25 mouse cellular contexts compared by ENCODE assay signal in the genomic region with DNA sequence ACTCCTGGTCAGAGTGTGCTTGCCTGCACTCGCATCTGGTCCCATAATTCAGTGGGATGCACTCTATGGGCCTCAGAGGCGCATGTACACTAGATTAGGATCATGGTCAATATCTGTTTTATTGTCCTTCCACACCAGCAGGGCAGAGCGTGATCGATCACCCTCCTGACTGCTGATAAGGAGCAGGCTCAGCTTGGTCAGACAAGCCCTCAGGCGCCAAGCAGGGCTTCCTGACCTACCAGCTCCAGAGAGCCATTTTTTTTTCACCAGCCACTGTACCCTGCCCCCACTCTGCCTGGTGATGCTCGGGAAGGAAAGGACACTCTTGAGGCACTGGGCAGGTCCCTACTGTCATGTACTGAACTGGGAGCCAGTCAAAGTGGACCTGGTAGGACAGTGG.
DNase-seq lines count a peak whose midpoint lies in the region; ATAC-seq lines count a peak whose summit lies in the region.
"Had no signal": no experiment of that assay in that cellular context is flagged by ENCODE, and none has a peak within 500 bp of the region (broad histone marks: within the 10 kb centered on the region; RNA-seq: fewer than 3 reads in every experiment).

No protein-coding gene starts in this region.

- no peak overlapping the region for H3K27ac ChIP-seq in midbrain, embryonic 11.5 days (ENCODE audit: low read depth, low read length)
- no peak overlapping the region for H3K27ac ChIP-seq in midbrain, embryonic 10.5 days (replicated peaks)
- no peak overlapping the region for H3K27ac ChIP-seq in intestine, embryonic 16.5 days (ENCODE audit: low read length)
- H3K27ac ChIP-seq: forebrain, embryonic 12.5 days; heart, embryonic 10.5 days; heart, embryonic 15.5 days; hindbrain, embryonic 15.5 days; layer of hippocampus, adult 2 months; limb, embryonic 13.5 days; lung, embryonic 15.5 days; midbrain, embryonic 12.5 days had no signal

- intact Hi-C loops in heart, postnatal 36 days (cut with DNase I) = no loop called here

- H3K36me3 ChIP-seq in midbrain, embryonic 11.5 days (ENCODE audit: control insufficient read depth, insufficient read depth, low read length) = no peaks in the 10 kb centered on the region
- no peaks in the 10 kb centered on the region for H3K36me3 ChIP-seq in midbrain, embryonic 10.5 days
- no peaks in the 10 kb centered on the region for H3K36me3 ChIP-seq in intestine, embryonic 16.5 days (ENCODE audit: control insufficient read depth, insufficient read depth, low read length)
- H3K36me3 ChIP-seq: forebrain, embryonic 12.5 days; heart, embryonic 10.5 days; heart, embryonic 15.5 days; hindbrain, embryonic 15.5 days; limb, embryonic 13.5 days; lung, embryonic 15.5 days; midbrain, embryonic 12.5 days had no signal

- H3K4me2 ChIP-seq in midbrain, embryonic 11.5 days = no peak overlapping the region
- no peak overlapping the region for H3K4me2 ChIP-seq in intestine, embryonic 16.5 days (ENCODE audit: low read depth, low read length)
- H3K4me2 ChIP-seq: forebrain, embryonic 12.5 days; heart, embryonic 15.5 days; hindbrain, embryonic 15.5 days; limb, embryonic 13.5 days; liver, embryonic 11.5 days; lung, embryonic 15.5 days; midbrain, embryonic 12.5 days had no signal

- H3K9me3 ChIP-seq in midbrain, embryonic 11.5 days (ENCODE audit: control insufficient read depth, low read length) = no peaks in the 10 kb centered on the region
- no peaks in the 10 kb centered on the region for H3K9me3 ChIP-seq in midbrain, embryonic 10.5 days (replicated peaks)
- H3K9me3 ChIP-seq in intestine, embryonic 16.5 days (ENCODE audit: control insufficient read depth, low read length) = no peaks in the 10 kb centered on the region
- H3K9me3 ChIP-seq: forebrain, embryonic 12.5 days; heart, embryonic 10.5 days; heart, embryonic 15.5 days; hindbrain, embryonic 15.5 days; limb, embryonic 13.5 days; lung, embryonic 15.5 days; midbrain, embryonic 12.5 days had no signal

- WGBS in midbrain, embryonic 11.5 days = 82% methylated on average over 6 of the region's 6 CpGs
- 91% methylated on average over 6 of the region's 6 CpGs for WGBS in midbrain, embryonic 10.5 days
- 40% methylated on average over 6 of the region's 6 CpGs for WGBS in intestine, embryonic 16.5 days

- no peak overlapping the region for H3K4me3 ChIP-seq in midbrain, embryonic 11.5 days (ENCODE audit: low read depth, low read length)
- no peak overlapping the region for H3K4me3 ChIP-seq in midbrain, embryonic 10.5 days
- no peak overlapping the region for H3K4me3 ChIP-seq in intestine, embryonic 16.5 days (ENCODE audit: low read length)
- H3K4me3 ChIP-seq: erythroblast, embryonic 14.5 days; forebrain, embryonic 12.5 days; heart, embryonic 10.5 days; heart, embryonic 15.5 days; hindbrain, embryonic 15.5 days; layer of hippocampus, adult 2 months; limb, embryonic 13.5 days; lung, embryonic 15.5 days; midbrain, embryonic 12.5 days; myocyte had no signal

- DNase-seq in adrenal gland, adult (ENCODE audit: inconsistent age in 2 of 2, low spot score in 1 of 2) = peak; percentile 31 to 40
- no peak for DNase-seq in adrenal gland, postnatal 10 days
- peak; percentile 65 for DNase-seq in heart, adult 11 months
- DNase-seq in heart, adult 9 months (ENCODE audit: low spot score in 2 of 2) = no peak
- peak; percentile 44 for DNase-seq in midbrain, embryonic 11.5 days (ENCODE audit: low spot score, missing footprints)
- no peak for DNase-seq in midbrain, embryonic 10.5 days (ENCODE audit: low spot score)
- no peak for DNase-seq in heart, postnatal 36 days
- DNase-seq: cerebellum, adult 8-10 months; cerebellum, postnatal 25 days; forebrain, postnatal 0 days; kidney, adult 11 months; kidney, postnatal 36 days; thymus, postnatal 4 days had no signal

- H3K9ac ChIP-seq in midbrain, embryonic 11.5 days (ENCODE audit: low read length) = no peak overlapping the region
- no peak overlapping the region for H3K9ac ChIP-seq in intestine, embryonic 16.5 days (ENCODE audit: low read depth, low read length)
- H3K9ac ChIP-seq: forebrain, embryonic 12.5 days; forebrain, postnatal 0 days; heart, embryonic 15.5 days; hindbrain, embryonic 15.5 days; limb, embryonic 13.5 days; lung, embryonic 15.5 days; midbrain, embryonic 12.5 days had no signal

- ATAC-seq in midbrain, embryonic 11.5 days (ENCODE audit: low FRiP score) = no peak
- ATAC-seq in intestine, embryonic 16.5 days = peak; percentile 38; the same call in 1 of the 2 replicates
- ATAC-seq: forebrain, postnatal 0 days had no signal

- H3K4me1 ChIP-seq in midbrain, embryonic 11.5 days (ENCODE audit: control insufficient read depth, insufficient read depth, low read length) = peaks cover 6% of the 10 kb centered on the region
- H3K4me1 ChIP-seq in midbrain, embryonic 10.5 days = peaks cover 17% of the 10 kb centered on the region
- H3K4me1 ChIP-seq in intestine, embryonic 16.5 days (ENCODE audit: control insufficient read depth, insufficient read depth, low read length) = no peaks in the 10 kb centered on the region
- H3K4me1 ChIP-seq: heart, embryonic 15.5 days; lung, embryonic 15.5 days had no signal

- no peaks in the 10 kb centered on the region for H3K27me3 ChIP-seq in midbrain, embryonic 11.5 days (ENCODE audit: control insufficient read depth, insufficient read depth, low read length)
- H3K27me3 ChIP-seq in midbrain, embryonic 10.5 days (ENCODE audit: low read depth, poor library complexity, severe bottlenecking) = no peaks in the 10 kb centered on the region
- H3K27me3 ChIP-seq in intestine, embryonic 16.5 days (replicated peaks; ENCODE audit: control insufficient read depth, insufficient read depth, low read length) = no peaks in the 10 kb centered on the region
- H3K27me3 ChIP-seq: heart, embryonic 15.5 days; hindbrain, embryonic 15.5 days; limb, embryonic 13.5 days; lung, embryonic 15.5 days; midbrain, embryonic 12.5 days had no signal

Comparison
In these comparisons a context has a peak if more than half of its experiments do, and no peak if none do; other contexts are left out.
1. DNase-seq: peak in adrenal gland, adult (2 of 2), heart, adult 11 months (single experiment) and midbrain, embryonic 11.5 days (single experiment); none in adrenal gland, postnatal 10 days (single experiment), heart, adult 9 months (0 of 2), midbrain, embryonic 10.5 days (single experiment) and heart, postnatal 36 days (0 of 2).